Mouse (Mus musculus) cerebral cortex, adult 2 months (tissue): ENCODE results near the gene Syngap1.

ENCODE experiments used
- WGBS: fragments of 180-500 bp; shearing (Covaris S2); methylation state at CpG from one replicate; pipeline ENCODE4 v1.1.7; 2018; 5-methylcytosine and 5-hydroxymethylcytosine counted together

Syngap1 gene

DNA sequence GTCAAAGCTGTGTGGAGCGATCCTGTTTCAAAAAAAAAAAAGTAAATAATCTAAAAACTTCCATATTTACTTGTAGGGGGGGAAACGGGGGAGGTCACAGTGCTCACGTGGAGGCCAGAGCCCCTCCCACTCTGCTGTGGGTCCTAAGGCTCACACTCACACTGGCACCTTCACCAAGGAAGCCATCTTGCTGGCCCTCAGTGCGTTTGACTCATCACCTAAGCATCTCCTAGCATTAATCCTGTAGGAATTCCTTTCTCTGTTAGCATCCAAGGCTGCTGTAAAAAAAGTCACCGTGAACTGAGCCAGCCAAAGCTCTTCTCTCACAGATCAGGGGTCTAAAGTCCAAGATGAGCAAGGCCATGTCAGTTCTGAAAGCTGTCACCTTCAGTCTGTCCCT lies 15.3 kb downstream of the Syngap1 start:
- WGBS, result 62% methylated on average over 5 of the region's 5 CpGs

DNA sequence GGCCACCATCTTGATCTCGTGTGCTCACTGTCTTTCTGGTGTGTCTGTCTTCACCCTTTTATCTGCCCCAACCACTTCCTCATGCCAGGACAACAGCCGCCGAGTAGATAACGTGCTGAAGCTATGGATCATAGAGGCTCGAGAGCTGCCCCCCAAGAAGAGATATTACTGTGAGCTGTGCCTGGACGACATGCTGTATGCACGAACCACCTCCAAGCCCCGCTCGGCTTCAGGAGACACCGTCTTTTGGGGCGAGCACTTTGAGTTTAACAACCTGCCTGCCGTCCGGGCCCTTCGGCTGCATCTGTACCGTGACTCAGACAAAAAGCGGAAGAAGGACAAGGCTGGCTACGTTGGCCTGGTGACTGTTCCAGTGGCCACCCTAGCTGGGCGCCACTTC lies 15.8 kb downstream of the Syngap1 start:
- 80% methylated on average over 18 of the region's 18 CpGs for WGBS

DNA sequence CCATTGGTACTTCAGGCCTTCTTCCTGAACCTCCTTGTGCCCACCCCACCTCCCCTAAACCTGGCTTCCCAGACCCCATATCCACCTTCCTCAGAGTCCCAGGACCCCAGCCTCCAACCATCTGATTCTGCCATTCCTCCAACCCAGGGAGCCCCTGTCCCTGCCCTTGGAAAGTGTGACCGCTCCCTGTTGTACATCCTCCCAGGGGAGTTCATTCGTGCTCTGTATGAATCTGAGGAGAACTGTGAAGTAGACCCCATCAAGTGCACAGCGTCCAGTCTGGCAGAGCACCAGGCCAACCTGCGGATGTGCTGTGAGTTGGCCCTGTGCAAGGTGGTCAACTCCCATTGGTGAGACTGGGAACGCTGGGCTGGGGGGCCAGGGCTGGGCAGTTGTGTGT lies 16.8 kb downstream of the Syngap1 start:
- WGBS, result 90% methylated on average over 5 of the region's 5 CpGs

DNA sequence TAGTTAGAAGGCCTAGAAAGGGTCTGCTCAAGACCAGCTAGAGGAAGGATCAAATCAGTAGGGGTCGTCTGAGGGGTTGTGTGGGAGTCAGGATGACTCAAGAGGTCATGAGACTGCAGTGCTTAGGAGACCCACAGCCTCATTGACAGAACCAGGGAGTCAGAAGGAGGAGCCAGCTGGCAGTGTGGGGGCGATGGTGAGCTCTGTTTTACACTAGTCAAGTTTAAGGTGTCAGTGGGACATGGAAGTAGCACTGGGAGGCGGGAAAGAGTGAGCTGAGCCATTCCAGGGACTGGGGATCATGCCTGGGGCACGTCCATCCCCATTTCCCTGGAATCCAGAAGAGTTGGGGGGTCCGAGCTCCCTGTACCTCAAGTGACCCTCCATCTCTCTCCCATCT lies 17.8 kb downstream of the Syngap1 start:
- WGBS, result 49% methylated on average over 5 of the region's 5 CpGs

DNA sequence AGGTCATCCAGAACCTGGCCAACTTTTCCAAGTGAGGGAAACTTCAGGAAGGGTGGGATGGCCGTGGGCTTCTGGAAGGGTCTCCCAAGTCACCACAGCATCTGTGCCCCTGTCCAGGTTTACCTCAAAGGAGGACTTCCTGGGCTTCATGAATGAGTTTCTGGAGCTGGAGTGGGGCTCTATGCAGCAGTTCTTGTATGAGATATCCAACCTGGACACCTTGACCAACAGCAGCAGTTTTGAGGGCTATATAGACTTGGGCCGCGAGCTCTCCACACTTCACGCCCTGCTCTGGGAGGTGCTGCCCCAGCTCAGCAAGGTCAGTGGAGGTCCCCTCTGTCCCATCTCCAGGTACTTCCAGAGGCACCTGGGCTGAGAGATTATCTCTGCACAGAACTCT lies 18.8 kb downstream of the Syngap1 start:
- 90% methylated on average over 4 of the region's 4 CpGs for WGBS

DNA sequence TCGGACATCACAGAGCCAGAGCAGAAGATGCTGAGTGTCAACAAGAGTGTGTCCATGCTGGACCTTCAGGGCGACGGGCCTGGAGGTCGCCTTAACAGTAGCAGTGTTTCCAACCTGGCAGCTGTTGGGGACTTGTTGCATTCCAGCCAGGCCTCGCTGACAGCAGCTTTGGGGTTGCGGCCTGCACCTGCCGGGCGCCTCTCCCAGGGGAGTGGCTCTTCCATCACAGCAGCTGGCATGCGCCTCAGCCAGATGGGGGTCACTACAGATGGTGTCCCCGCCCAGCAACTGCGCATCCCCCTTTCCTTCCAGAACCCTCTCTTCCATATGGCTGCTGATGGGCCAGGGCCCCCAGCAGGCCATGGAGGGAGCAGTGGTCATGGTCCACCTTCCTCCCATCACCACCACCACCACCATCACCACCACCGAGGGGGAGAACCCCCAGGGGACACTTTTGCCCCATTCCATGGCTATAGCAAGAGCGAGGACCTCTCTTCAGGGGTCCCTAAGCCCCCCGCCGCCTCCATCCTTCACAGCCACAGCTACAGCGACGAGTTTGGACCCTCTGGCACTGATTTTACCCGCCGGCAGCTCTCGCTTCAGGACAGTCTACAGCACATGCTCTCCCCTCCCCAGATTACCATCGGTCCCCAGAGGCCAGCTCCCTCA lies 20.7 kb downstream of the Syngap1 start:
- WGBS, result 89% methylated on average over 21 of the region's 21 CpGs

DNA sequence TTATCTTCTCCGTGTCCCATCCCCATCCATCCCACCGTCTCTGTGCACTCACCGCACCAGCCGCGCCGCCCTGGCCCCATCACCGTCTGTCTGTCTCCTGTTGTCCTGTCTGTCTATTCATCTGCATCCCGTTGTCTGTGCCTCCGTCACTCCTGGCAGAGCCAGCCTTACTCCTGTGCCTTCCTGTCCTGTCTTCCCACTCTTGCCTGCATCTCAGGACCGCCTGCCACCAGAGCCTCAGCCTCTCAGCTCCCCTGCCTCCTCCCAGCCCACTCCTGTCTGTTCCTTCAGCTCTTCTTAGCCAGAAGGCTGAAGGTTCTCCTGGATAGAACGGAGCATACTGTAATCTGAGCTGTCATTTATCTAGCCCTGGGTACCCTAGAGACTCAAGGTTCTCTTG lies 25.9 kb downstream of the Syngap1 start:
- 54% methylated on average over 11 of the region's 11 CpGs for WGBS

DNA sequence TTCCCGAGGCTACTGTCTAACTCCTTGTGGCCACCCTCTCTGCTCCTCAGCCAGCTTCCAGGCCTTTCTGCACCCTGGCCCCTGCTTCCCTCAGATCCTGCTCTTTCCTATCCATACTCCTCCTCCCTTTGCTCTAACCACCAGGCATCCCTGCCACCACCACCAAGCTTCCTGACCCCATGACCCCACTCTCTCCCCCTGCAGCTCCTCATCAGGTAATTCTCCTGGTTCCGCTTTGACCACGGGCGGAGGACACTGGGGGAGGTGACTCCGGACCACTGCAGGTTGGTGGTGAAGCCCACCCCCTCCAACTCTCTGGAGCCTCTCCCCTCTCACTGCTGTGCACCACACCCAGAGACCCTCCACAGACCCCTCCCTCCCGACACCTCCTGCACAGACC lies 26.4 kb downstream of the Syngap1 start:
- WGBS, result 86% methylated on average over 6 of the region's 6 CpGs

DNA sequence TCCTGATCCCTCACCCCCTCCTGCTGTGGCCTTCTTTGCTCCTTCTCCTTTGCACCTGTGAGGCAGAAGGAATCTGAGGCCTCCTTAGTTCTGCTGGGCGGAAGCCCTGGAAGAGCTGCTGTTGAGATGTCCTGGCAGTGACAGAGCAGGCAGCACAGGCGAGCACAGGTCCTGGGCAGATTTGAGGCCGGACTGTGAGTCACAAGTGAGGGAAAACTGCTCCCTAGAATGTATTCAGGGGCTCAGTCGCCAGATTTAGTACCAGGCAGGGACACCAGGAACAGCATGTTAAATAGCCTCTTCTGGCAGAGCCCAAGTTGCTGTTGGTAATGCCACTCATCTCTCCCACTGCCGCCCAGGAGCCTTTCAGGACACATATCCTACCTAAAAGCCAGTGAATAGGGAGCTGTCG lies 27.2 kb downstream of the Syngap1 start:
- WGBS, result 50% methylated on average over 6 of the region's 6 CpGs

DNA sequence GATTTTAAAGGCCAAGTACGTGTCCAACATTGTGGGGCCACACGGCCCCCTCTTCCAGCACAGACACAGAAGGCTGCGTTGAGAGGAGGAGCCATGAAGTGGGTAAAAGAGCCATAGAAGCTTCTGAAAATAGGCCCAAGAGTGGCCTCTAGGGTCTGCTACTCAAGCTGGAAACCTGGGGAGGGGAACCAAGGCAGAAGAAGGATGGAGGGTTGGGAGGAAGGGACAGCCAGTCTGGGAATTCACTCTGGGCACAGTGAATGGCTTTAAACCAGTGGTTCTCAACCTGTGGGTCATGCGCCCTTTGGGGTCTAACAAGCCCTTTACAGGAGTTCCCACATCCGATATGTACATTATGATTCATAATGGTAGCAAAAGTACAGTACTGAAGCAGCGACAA lies 28.2 kb downstream of the Syngap1 start:
- WGBS, result 71% methylated on average over 6 of the region's 6 CpGs

DNA sequence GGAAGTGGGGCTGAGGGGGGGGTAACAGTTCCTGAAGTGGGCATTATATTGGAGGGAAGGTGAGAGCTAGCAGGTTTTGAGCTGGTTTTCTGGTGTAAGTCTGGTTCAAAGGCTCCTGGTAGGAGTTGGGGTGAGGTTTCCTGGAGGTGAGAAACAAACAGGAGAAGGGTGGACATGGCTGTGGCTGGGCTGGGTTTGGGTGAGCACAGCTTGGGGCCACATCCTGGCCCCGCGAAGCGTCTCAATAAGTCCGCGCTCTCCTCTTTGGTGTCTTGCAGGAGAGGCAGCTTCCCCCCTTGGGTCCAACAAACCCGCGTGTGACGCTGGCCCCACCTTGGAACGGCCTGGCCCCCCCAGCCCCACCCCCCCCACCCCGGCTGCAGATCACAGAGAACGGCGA lies 29.2 kb downstream of the Syngap1 start:
- 60% methylated on average over 12 of the region's 12 CpGs for WGBS

DNA sequence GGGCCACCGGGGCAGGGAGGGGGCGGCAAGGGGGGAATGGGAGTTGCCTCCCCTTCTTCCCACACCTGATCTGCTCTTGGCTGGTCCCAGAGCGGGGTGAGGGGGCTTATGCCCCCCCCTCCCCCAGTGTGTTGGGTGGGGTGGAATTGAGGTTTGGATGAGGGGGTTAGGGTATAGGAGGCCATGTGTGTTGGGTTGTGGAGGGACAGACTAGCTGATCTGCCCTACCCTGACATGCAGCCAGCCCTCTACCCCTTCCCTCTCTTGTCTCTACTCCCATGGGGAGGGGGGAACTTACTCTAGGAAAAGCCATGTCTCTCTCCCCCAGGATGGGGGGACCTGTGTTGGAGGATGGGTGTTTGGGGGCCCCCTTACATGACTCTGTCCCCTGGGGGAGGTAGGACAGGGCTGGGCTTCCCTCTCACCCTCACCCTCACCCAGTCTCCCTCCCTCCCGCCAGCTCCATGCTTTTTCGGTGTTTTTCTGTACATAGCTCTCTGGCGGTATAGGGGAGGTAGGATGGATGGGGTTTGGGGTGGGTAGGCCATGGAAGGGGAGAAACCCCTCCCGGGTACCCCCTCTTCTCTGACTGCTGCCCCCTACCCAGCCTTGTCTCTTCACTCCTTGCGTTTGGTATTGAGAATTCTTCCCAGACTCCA lies 30.3 kb downstream of the Syngap1 start:
- WGBS, result 46% methylated on average over 8 of the region's 8 CpGs

DNA sequence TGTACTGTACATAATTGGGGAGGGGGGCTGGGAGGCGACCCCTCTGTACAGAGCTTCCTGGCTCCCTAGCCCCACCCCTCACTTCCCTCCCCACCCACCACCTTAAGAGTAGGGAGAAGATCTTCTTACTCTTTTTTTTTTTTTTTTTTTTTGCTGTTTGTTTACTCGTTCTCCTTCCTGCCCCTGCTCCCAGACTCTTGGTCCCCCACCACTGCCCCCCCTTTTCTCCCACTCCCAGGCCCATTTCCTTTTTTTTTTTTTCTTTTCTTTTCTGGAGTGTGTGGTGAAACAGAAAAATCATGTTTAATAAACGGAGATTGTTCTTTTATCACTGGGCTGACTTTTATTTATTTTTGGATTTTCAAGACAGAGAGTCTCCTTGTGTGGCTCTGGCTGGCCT lies 31.1 kb downstream of the Syngap1 start:
- 0% methylated on average over 3 of the region's 3 CpGs for WGBS

DNA sequence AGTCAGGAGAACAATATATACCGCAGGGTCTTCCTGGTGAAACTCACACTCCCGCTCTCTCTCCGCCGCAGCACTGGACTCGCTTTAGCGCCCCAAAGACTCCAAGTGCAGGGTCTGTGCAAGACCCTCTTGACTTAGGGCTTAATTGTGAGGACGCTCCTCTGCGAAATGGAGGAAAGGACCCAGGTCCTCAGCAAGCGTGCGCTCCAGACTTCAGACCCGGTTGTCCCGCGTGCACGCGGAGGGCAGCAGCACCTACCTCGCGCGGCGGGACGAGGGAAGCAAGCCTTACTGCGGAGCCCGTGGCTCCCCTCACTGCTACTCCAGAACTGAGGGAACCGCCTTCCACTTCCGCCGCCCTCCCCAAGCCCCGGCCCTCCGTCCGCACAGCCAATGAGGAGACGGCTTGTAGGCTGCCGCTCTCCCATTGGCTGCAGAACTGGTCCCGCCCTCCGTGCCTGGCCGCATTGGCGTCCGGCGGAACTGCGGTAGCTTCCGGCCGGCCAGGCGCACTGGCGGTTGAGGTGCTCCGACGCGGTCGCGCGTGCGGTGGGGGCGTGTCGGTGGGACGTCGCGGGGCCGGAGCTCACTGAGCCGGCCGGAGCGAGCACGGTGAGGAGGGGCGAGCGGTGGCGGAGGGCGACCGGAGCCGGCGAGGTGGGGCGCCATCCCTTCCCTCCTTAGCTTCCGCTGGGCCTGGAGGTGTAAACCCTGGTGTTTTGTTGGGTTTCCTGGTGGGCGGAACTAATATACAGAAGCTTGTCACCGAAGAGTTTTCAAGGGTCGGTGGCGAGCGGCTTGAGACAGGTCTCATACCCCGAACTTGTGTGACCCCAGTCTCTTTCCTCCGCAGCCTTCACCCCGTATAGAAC lies 31.9 kb downstream of the Syngap1 start, which contains the start of gene Zbtb9:
Zbtb9 (plus strand) TSS at position 465 of the 872 bp plus-strand sequence.
- under 1% methylated on average over 75 of the region's 75 CpGs for WGBS

DNA sequence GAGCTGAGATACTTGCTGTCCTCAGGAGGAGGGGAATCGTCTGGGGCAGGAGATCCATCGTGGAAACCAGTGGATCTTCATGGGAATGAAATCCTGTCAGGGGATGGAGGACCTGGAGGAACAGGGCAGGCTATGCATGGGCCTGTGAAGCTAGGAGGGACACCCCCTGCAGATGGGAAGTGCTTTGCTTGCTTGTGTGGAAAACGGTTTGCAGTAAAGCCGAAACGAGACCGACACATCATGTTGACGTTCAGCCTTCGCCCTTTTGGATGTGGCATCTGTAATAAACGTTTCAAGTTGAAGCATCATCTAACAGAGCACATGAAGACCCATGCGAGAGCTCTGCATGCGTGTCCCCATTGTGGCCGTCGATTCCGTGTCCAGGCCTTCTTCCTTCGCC lies 33.5 kb downstream of the Syngap1 start:
- 92% methylated on average over 15 of the region's 15 CpGs for WGBS

DNA sequence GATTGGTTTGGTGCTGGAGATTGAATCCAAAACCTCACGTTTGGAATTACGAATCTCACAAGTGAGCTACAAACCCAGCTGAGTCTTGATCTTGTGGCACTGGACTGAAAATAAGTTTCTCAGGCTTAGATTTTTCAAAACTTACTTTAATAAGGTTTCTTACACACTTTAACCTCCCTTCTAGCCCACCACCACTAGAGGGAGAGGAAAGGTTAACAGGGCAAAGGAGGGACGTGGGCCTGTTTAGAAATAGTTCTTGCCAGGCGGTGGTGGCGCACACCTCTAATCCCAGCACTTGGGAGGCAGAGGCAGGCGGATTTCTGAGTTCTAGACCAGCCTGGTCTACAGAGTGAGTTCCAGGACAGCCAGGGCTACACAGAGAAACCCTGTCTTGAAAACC lies 36.3 kb downstream of the Syngap1 start:
- WGBS, result 86% methylated on average over 6 of the region's 6 CpGs

DNA sequence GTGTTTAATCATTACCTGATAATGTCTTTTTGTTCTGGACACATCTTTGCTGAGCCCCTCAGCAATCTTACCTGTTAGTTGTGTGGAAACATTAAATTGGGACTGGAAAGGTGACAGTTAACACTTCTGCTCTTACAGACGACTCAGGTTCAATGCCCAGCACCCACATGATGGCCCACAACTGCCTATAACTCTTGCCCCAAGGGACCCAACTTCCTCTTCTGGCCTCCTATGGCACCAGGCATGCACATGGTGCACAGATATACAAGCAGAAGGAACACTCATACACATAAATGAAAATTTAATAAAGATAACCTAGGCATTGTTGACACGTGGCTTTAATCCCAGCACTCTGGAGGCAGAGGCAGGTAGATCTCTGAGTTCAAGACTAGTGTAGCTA lies 38.4 kb downstream of the Syngap1 start:
- 81% methylated on average over 2 of the region's 2 CpGs for WGBS

DNA sequence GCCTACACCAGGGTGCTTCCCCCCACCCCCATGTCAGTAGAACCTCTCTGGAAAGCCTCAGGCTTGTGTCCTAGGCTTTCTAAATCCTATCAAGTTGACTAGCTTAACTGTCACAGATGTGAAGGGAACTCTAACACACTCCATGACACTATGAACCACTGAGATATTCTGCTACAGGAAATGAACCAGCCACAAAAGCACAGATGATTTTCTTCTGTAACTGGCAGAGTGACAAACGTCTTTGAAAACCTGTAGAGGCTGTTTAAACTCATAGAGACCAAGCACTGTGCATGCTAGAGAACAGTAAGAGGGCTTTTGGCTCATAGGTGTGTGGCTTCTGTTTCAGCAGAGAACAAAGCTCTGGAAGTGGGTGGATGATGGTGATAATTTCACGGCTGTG lies 40.0 kb downstream of the Syngap1 start:
- 36% methylated on average over 2 of the region's 2 CpGs for WGBS

DNA sequence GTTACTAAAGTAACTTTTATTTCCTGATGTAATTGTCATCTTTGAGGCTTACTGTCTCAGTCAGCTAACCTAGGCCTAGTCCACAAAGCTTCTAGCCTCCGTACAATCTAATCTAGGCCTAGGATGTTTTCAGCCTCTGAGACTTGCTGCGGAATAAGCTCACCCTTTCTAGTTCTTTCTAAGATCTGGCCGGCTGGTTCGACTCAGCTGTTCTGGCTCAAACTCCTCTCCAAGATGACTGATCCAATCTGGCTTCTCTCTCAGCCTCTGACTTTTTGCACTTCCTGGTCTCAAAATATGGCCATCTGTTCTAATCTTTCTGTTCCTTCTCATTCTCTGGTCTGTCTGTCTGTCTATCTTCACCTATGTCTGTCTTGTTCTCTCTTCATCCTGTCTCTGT lies 42.3 kb downstream of the Syngap1 start:
- 84% methylated on average over 4 of the region's 4 CpGs for WGBS

DNA sequence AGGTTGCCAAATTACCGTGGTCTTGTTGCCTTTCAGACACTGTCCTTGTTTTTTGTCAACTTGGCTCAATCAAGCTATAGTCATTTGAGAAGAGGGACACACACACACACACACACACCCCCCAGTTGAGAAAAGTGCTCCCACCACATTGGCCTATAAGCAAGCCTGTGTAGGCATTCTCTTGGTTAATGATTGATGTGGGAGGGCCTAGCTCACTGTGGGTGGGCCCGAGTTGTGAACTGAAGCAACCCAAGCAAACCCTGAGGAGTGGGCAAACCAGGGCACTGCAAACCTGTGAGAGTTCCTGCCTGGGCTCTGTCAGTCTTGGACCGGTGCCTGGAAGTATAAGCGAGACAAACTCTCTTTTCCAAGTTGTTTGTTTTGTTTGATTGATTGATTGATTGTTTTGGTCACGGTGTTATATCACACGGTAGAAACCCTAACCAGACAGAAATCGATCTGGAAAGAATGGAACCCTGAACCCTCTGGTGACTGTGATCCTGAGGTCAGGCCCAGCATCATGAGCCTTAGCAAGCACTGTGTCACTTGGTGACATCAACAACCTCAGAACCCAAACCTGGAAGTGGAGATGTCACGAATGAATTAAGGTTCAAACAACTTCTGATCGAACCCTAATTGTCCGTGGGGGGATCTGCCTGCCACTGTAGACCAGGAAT lies 44.6 kb downstream of the Syngap1 start:
- WGBS, result 89% methylated on average over 10 of the region's 10 CpGs

DNA sequence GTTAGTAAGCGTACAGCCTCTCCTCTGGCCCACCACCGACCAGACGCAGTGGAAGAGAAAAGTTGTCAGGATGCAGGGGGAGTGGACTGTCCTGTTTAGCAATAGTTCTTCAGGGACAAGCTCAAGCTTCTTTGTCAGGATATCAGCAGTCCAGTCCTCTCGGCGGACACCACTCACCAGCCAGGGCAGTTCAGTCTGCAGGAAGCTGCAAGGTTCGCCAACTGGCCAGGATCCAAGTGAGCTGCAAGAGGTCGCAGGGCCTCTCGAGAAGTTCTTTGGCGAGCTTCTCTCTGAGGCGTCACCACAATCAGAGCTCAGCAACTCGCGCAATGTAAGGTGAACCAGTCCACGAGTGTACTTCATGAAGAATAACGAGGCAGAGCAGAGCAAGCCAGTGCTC lies 53.4 kb downstream of the Syngap1 start:
- WGBS, result 63% methylated on average over 14 of the region's 14 CpGs

DNA sequence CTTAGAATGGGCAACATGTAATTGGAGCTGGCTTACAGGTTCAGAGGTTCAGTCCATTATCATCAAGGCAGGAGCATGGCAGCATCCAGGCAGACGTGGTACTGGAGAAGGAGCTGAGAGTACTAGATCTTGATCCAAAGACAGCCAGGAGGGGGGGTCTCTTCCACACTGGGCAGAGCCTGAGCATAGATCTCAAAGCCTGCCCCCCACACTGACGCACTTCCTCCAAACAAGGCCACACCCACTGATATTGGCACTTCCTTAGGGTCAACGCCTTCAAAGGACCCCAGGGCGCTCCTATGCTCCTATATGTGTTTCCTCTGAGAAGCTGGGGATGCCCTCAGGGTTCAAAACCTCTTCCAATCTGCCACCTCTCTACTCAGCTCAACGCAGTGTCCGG lies 54.0 kb downstream of the Syngap1 start:
- 71% methylated on average over 6 of the region's 6 CpGs for WGBS
